Comparison of ENCODE assay signal across 1 mouse cellular context in genomic region chr11:69766872-69767624, GRCm38 (mm10).
TF ChIP-seq lines count a peak whose summit lies in the region.

No protein-coding gene starts in this region.

TF ChIP-seq in MEL, 35 proteins besides CTCF, POLR2A, EP300 and RAD21 (continued from another document):
- no peak for TF ChIP-seq MYB (IDR thresholded peaks at IDR 0.05; ENCODE audit: low read depth, low read length)
- TF ChIP-seq CHD1 (IDR thresholded peaks at IDR 0.05; ENCODE audit: low read depth, low read length), result no peak
